Comparison of ENCODE assay signal across 15 mouse cellular contexts in the genomic region with DNA sequence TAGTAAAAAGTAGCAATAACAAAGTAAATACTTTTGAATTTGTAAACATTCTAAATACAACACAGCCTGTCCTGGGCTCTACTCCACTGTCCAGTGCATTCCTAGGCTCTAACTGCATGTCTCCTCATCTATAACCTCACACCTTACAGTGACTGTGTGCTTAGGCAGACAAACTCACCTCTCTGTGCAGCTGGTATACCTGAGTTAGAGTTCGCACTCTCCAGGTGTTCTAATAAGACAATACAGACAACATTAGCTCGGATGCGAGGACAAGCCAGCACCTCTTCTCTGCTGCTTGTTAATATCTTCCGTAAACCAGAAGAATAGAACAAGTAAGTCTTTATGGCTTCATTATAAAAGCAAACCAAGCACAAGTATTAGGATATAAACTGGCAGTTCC. TPM values are rescaled to one million over a fixed set of nuclear protein-coding genes. Genes with fewer than 3 reads are reported as not detected.
"Had no signal": no experiment of that assay in that cellular context is flagged by ENCODE, and none has a peak within 500 bp of the region (broad histone marks: within the 10 kb centered on the region; RNA-seq: fewer than 3 reads in every experiment).

No protein-coding gene starts in this region.

- H3K4me3 ChIP-seq: liver, embryonic 13.5 days; liver, embryonic 15.5 days; lung, embryonic 15.5 days; megakaryocyte, embryonic 14.5 days; midbrain, embryonic 12.5 days; midbrain, embryonic 15.5 days; neural tube, embryonic 12.5 days; stomach, embryonic 15.5 days had no signal

- H3K27me3 ChIP-seq: liver, embryonic 13.5 days; liver, embryonic 15.5 days; lung, embryonic 15.5 days; megakaryocyte, embryonic 14.5 days; midbrain, embryonic 12.5 days; midbrain, embryonic 15.5 days; neural tube, embryonic 12.5 days; stomach, embryonic 15.5 days had no signal

- H3K27ac ChIP-seq: liver, embryonic 13.5 days; liver, embryonic 15.5 days; lung, embryonic 15.5 days; macrophage; midbrain, embryonic 12.5 days; midbrain, embryonic 15.5 days; neural tube, embryonic 12.5 days; stomach, embryonic 15.5 days had no signal

- DNase-seq: liver, embryonic 13.5 days; liver, postnatal 0 days; lung, adult 2 months; lung, postnatal 14 days; right cerebral cortex, postnatal 14 days; thymus, adult 18-20 months had no signal

- H3K4me1 ChIP-seq: liver, embryonic 13.5 days; liver, embryonic 15.5 days; lung, embryonic 15.5 days; midbrain, embryonic 12.5 days; midbrain, embryonic 15.5 days; neural tube, embryonic 12.5 days; stomach, embryonic 15.5 days had no signal

- H3K9me3 ChIP-seq: liver, embryonic 13.5 days; liver, embryonic 15.5 days; lung, embryonic 15.5 days; megakaryocyte, embryonic 14.5 days; midbrain, embryonic 12.5 days; midbrain, embryonic 15.5 days; neural tube, embryonic 12.5 days; stomach, embryonic 15.5 days had no signal

RNA-seq across cellular contexts. Expression of gene St8sia1, which starts 55.9 kb away (rescaled TPM):
- total RNA-seq: monocyte, adult 5-6 weeks had no signal
